Mouse (Mus musculus): Measurements from ENCODE around the gene Dhdds. TPM values are rescaled to one million over a fixed set of nuclear protein-coding genes. Genes with fewer than 3 reads are reported as not detected.

Gene Dhdds
- total and polyA plus RNA-seq, 3 experiments, result 21.6 to 28.8 (median 28.3) TPM

DNA sequence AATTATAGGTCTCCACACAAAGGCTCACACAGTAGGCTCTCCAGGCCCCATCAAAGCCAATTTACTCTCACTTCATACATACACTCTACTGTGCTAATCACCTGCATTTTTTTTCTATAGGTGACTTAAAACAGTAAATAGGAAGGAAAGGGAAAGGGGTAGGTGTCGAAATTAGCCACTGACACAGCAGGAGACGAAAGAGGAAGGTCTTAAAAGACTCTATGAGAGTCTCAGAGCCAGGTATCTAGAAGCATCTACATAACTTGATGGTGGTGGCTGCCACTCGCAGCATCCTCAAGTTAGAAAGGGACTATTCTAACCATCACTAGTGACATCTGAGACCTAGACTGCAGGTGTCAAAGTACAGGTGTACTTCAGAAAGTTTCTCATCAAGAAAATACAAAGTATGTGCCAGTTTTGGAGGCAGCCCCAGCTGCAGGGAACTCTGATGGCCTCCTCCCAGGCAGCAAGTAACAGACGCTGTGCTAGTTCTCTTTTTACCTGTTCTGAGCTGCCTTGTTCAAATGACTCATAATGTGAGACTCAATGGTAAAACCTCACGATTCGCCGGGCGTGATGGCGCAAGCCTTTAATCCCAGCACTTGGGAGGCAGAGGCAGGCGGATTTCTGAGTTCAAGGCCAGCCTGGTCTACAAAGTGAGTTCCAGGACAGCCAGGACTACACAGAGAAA is 22.6 kb downstream of the Dhdds start:
- Histone ChIP-seq H3K79me2 (replicated peaks; ENCODE audit: control insufficient read depth, insufficient read depth, low read length) (no peaks in the 10 kb centered on the region), H3K4me1 (ENCODE audit: control insufficient read depth, insufficient read depth, low read length) (peaks cover 1% of the 10 kb centered on the region; the same call in 1 of the 2 replicates), H3K36me3 (ENCODE audit: control insufficient read depth, insufficient read depth, low read length) (0 out of 2 replicates have a peak, but pooled peaks cover 2% of the 10 kb centered on the region), H3K27ac (no peak overlapping the region), H3K9ac (ENCODE audit: low read depth, low read length) (no peak overlapping the region), H3K27me3 (ENCODE audit: control insufficient read depth, insufficient read depth, low read length) (no peaks in the 10 kb centered on the region), H3K4me3 (no peak overlapping the region)
- intact Hi-C loops (cut with DNase I), result no loop called here
- 93% methylated on average over 10 of the region's 10 CpGs for WGBS
- TF ChIP-seq EP300 (IDR thresholded peaks at IDR 0.05; ENCODE audit: insufficient read depth, low read depth, low read length) (no peak), POLR2A (IDR thresholded peaks at IDR 0.05; ENCODE audit: insufficient read depth, low read depth, low read length) (no peak), CTCF (IDR thresholded peaks at IDR 0.05) (no peak)
- DNase-seq, result no peak

DNA sequence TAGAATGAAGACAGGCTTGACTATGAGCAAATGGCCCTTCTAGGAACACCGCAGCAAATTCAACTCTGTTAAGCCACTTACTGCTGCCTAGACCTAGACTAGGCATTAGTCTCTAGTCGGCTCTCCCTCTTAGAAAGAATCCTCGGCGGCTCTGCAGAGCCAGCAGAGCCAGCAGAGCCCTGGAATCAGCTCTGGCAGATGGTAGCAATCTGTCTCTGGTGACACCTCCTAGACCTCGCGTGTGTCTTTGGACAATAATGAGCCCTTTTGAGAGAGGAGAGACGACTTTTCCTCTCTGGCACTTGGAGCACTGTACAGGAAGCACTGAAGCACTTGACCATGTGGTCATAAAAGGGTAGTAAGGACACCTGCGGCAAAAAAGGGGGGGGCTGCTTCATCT is 29.0 kb downstream of the Dhdds start:
- H3K27me3 ChIP-seq (ENCODE audit: control insufficient read depth, insufficient read depth, low read length), result no peaks in the 10 kb centered on the region
- intact Hi-C loops (cut with DNase I), result no loop called here
- no peak overlapping the region for H3K9ac ChIP-seq (ENCODE audit: low read depth, low read length)
- no peak overlapping the region for H3K27ac ChIP-seq
- TF ChIP-seq CTCF (IDR thresholded peaks at IDR 0.05) (no peak), POLR2A (IDR thresholded peaks at IDR 0.05; ENCODE audit: insufficient read depth, low read depth, low read length) (no peak), EP300 (IDR thresholded peaks at IDR 0.05; ENCODE audit: insufficient read depth, low read depth, low read length) (no peak)
- H3K79me2 ChIP-seq (replicated peaks; ENCODE audit: control insufficient read depth, insufficient read depth, low read length), result no peaks in the 10 kb centered on the region
- no peak for DNase-seq
- H3K36me3 ChIP-seq (ENCODE audit: control insufficient read depth, insufficient read depth, low read length), result no peaks in the 10 kb centered on the region; the same call in 1 of the 2 replicates
- H3K4me1 ChIP-seq (ENCODE audit: control insufficient read depth, insufficient read depth, low read length), result no peaks in the 10 kb centered on the region; the same call in 1 of the 2 replicates
- no peak overlapping the region for H3K4me3 ChIP-seq
- 75% methylated on average over 8 of the region's 8 CpGs for WGBS

DNA sequence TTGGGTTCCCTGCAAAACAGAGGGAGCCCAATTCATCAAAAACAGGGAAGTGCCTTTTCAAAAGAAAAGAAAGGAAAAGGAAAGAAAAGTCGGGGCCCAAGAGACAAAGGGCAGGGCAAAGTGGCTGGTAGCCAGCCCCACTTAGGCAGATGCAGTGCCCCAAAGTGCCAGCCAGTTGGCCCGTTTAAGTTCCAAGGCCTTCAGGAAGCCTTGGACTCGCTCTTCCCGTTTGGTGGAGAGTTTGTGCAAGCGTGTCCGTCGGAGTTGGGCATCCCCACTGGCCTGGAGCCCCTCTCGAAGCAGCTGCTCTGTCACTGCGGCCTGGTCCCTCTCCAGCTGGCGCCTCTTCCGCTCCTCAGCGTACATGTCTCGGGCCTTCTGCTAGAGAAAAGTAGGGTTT is 29.8 kb downstream of the Dhdds start:
- TF ChIP-seq EP300 (IDR thresholded peaks at IDR 0.05; ENCODE audit: insufficient read depth, low read depth, low read length) (no peak), CTCF (IDR thresholded peaks at IDR 0.05) (no peak), POLR2A (IDR thresholded peaks at IDR 0.05; ENCODE audit: insufficient read depth, low read depth, low read length) (no peak)
- intact Hi-C loops (cut with DNase I), result no loop called here
- Histone ChIP-seq H3K27ac (no peak overlapping the region), H3K4me3 (no peak overlapping the region), H3K79me2 (replicated peaks; ENCODE audit: control insufficient read depth, insufficient read depth, low read length) (no peaks in the 10 kb centered on the region), H3K36me3 (ENCODE audit: control insufficient read depth, insufficient read depth, low read length) (peaks cover 7% of the 10 kb centered on the region), H3K4me1 (ENCODE audit: control insufficient read depth, insufficient read depth, low read length) (no peaks in the 10 kb centered on the region; the same call in 1 of the 2 replicates), H3K9ac (ENCODE audit: low read depth, low read length) (no peak overlapping the region), H3K27me3 (ENCODE audit: control insufficient read depth, insufficient read depth, low read length) (no peaks in the 10 kb centered on the region)
- 84% methylated on average over 13 of the region's 13 CpGs for WGBS
- DNase-seq, result no peak

DNA sequence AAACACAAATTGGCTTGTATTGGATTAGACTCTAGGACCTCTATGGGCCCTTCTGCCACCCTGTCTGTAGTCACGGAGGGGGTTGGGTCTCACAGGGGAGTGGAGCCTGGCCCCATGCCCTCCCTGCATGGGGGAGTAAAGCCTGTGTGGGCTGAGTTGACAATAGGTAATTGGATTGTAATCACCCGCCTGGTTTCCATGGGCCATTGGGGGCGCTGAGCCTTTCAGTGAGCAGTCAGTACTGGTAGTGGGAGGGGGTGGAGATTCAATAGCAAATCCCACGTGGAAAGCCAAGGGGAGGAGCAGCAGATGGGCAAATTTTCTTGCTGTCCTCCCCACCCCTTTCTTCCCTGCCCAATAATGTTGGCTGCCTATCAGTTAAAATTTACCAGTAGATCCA is 30.5 kb downstream of the Dhdds start:
- TF ChIP-seq CTCF (IDR thresholded peaks at IDR 0.05), result no peak
- no peak for TF ChIP-seq EP300 (IDR thresholded peaks at IDR 0.05; ENCODE audit: insufficient read depth, low read depth, low read length)
- TF ChIP-seq POLR2A (IDR thresholded peaks at IDR 0.05; ENCODE audit: insufficient read depth, low read depth, low read length), result no peak
- H3K4me3 ChIP-seq, result no peak overlapping the region
- intact Hi-C loops (cut with DNase I), result no loop called here
- no peaks in the 10 kb centered on the region for H3K27me3 ChIP-seq (ENCODE audit: control insufficient read depth, insufficient read depth, low read length)
- H3K9ac ChIP-seq (ENCODE audit: low read depth, low read length), result no peak overlapping the region
- H3K79me2 ChIP-seq (replicated peaks; ENCODE audit: control insufficient read depth, insufficient read depth, low read length), result no peaks in the 10 kb centered on the region
- peaks cover 7% of the 10 kb centered on the region for H3K36me3 ChIP-seq (ENCODE audit: control insufficient read depth, insufficient read depth, low read length)
- H3K27ac ChIP-seq, result no peak overlapping the region
- no peak for DNase-seq
- 44% methylated on average over 4 of the region's 4 CpGs for WGBS
- H3K4me1 ChIP-seq (ENCODE audit: control insufficient read depth, insufficient read depth, low read length), result no peaks in the 10 kb centered on the region; the same call in 1 of the 2 replicates

DNA sequence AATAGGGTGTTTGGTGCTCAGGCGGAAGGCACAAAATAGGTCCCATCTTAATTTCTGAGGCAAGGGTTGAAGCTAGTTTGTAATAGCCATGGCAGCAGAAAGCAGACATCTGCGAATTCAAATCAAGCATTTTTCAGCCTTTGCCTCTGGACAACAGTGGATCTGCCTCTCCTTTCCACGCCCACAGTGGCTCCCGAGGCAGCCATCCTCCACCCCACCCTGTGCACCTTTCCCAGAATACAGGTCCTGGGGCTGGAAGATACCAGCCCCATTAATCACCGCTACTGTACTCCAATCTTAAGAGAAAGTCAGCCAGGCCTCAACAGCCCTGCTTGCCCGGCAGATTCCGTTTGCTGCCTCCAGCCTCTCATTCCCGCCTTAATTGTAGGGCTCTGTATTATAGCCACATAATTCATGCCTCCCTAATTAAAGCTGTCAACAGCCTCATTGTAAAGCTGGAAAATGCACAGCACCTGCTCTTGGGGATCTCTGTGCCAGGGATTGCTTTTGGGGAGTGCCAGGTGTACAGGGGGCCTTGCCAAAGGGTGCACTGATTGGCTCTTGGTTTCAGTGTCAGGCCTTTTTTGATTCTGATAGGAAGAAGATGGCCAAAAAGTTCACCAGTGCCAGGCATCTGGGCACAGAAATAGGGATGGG is 31.5 kb downstream of the Dhdds start:
- H3K36me3 ChIP-seq (ENCODE audit: control insufficient read depth, insufficient read depth, low read length), result peaks cover 7% of the 10 kb centered on the region
- DNase-seq, result no peak
- H3K27ac ChIP-seq, result no peak overlapping the region
- no peaks in the 10 kb centered on the region for H3K4me1 ChIP-seq (ENCODE audit: control insufficient read depth, insufficient read depth, low read length)
- TF ChIP-seq POLR2A (IDR thresholded peaks at IDR 0.05; ENCODE audit: insufficient read depth, low read depth, low read length), result no peak
- TF ChIP-seq CTCF (IDR thresholded peaks at IDR 0.05), result no peak
- no peak for TF ChIP-seq EP300 (IDR thresholded peaks at IDR 0.05; ENCODE audit: insufficient read depth, low read depth, low read length)
- no peaks in the 10 kb centered on the region for H3K27me3 ChIP-seq (ENCODE audit: control insufficient read depth, insufficient read depth, low read length)
- WGBS, result 76% methylated on average over 8 of the region's 8 CpGs
- H3K79me2 ChIP-seq (replicated peaks; ENCODE audit: control insufficient read depth, insufficient read depth, low read length), result no peaks in the 10 kb centered on the region
- H3K9ac ChIP-seq (ENCODE audit: low read depth, low read length), result no peak overlapping the region
- H3K4me3 ChIP-seq, result no peak overlapping the region
- intact Hi-C loops (cut with DNase I), result loop anchor here (2.0 kb wide), 1 partner anchor 32 kb away; the partner anchor contains the start of gene Dhdds
